Mouse (Mus musculus) heart, postnatal 0 days (tissue): ENCODE results near the gene Mid2. TPM values are rescaled to one million over a fixed set of nuclear protein-coding genes. Genes with fewer than 3 reads are reported as not detected.

Source experiments
- ATAC-seq: fragments of 200-750 bp; cut with Nextera tagmentation; 2 replicates; pipeline ENCODE4 v1.8.0; 2017; ENCODE audit warnings: low read depth, moderate number of reproducible peaks, moderate library complexity; ENCODE audit not compliant: insufficient read depth
- DNase-seq: peaks from one replicate; pipeline ENCODE4 v3.0.0-alpha.2; 2016; ENCODE audit warnings: low spot score
- H3K27ac ChIP-seq: fragments of 300-500 bp; sonication (generic); 2 replicates; pipeline ENCODE4 v1.5.1; 2014; ENCODE audit warnings: low read depth, mild to moderate bottlenecking
- H3K27me3 ChIP-seq: fragments of 300-500 bp; sonication (generic); 2 replicates; pipeline ENCODE4 v1.6.1; 2014; ENCODE audit warnings: low read length, mixed read lengths; ENCODE audit not compliant: control insufficient read depth, insufficient read depth
- H3K36me3 ChIP-seq: fragments of 300-500 bp; sonication (generic); replicated peaks from 2 replicates; pipeline ENCODE4 v1.6.1; 2014; ENCODE audit warnings: low read length, mixed read lengths; ENCODE audit not compliant: control insufficient read depth, insufficient read depth
- H3K4me1 ChIP-seq: fragments of 300-500 bp; sonication (generic); 2 replicates; pipeline ENCODE4 v1.6.1; 2014; ENCODE audit warnings: antibody characterized with exemption; ENCODE audit not compliant: control insufficient read depth, insufficient read depth
- H3K4me2 ChIP-seq: fragments of 300-500 bp; sonication (generic); 2 replicates; pipeline ENCODE4 v1.6.1; 2014; ENCODE audit warnings: low read depth, mild to moderate bottlenecking, low read length, moderate library complexity
- H3K4me3 ChIP-seq: fragments of 300-500 bp; sonication (generic); 2 replicates; pipeline ENCODE4 v1.5.1; 2014; ENCODE audit warnings: low read depth, low read length
- H3K9ac ChIP-seq: fragments of 300-500 bp; sonication (generic); replicated peaks from 2 replicates; pipeline ENCODE4 v1.6.1; 2014; ENCODE audit warnings: low read depth, low read length, mixed read lengths
- H3K9me3 ChIP-seq: fragments of 300-500 bp; sonication (generic); replicated peaks from 2 replicates; pipeline ENCODE4 v1.6.1; 2016; ENCODE audit warnings: low read length; ENCODE audit not compliant: control insufficient read depth
- CTCF ChIP-seq: IDR thresholded peaks from 2 replicates; pipeline ENCODE4 v1.5.1; 2016; ENCODE audit warnings: antibody characterized with exemption, control low read depth, low read depth
- EP300 ChIP-seq: IDR thresholded peaks from 2 replicates; pipeline ENCODE4 v1.6.1; 2016; ENCODE audit warnings: antibody characterized with exemption, low read depth
- WGBS: fragments of 180-500 bp; shearing (Covaris S2); extraction: QIAGEN DNeasy Blood & Tissue Kit; methylation state at CpG from one replicate; pipeline ENCODE4 v1.1.7; 2014; 5-methylcytosine and 5-hydroxymethylcytosine counted together
- polyA plus RNA-seq: library from polyadenylated mRNA; unstranded; fragments of >200 nt; fragmentation: Nextera tagmentation; extraction: Ambion mirVana; gene quantifications from 2 replicates; pipeline ENCODE4 v1.2.1, GENCODE M21; 2015
- total RNA-seq: library from RNA; depleted of rRNA; stranded (reverse); fragments of >200 nt; gene quantifications from 2 replicates; pipeline ENCODE4 v1.2.3, GENCODE M21; 2014; ENCODE audit warnings: low replicate concordance; rRNA removed

Gene Mid2
- total RNA-seq = 19.2 and 55.2 TPM in 2 replicates
- polyA plus RNA-seq = 4.6 and 5.2 TPM in 2 replicates

GRCm38 (mm10) chrX:140664479-140665241 lies at the start of gene Mid2:
Mid2 (plus strand) TSS chrX:140664599.
- ATAC-seq = peak; percentile 68
- Histone ChIP-seq H3K9ac (peak within 1 kb of the TSS; percentile 87), H3K4me2 (peak within 1 kb of the TSS; percentile 64), H3K27ac (peak within 1 kb of the TSS; percentile 89), H3K4me3 (peak within 1 kb of the TSS; percentile 64), H3K4me1 (0 out of 2 replicates have a peak, but pooled peaks cover 3% of the 10 kb centered on the region), H3K27me3 (no peaks in the 10 kb centered on the region), H3K9me3 (no peaks in the 10 kb centered on the region), H3K36me3 (no peaks in the 10 kb centered on the region)
- WGBS = 18% methylated on average over 39 of the region's 68 CpGs
- TF ChIP-seq CTCF (no peak), EP300 (no peak)
- DNase-seq = peak; percentile 39

DNA sequence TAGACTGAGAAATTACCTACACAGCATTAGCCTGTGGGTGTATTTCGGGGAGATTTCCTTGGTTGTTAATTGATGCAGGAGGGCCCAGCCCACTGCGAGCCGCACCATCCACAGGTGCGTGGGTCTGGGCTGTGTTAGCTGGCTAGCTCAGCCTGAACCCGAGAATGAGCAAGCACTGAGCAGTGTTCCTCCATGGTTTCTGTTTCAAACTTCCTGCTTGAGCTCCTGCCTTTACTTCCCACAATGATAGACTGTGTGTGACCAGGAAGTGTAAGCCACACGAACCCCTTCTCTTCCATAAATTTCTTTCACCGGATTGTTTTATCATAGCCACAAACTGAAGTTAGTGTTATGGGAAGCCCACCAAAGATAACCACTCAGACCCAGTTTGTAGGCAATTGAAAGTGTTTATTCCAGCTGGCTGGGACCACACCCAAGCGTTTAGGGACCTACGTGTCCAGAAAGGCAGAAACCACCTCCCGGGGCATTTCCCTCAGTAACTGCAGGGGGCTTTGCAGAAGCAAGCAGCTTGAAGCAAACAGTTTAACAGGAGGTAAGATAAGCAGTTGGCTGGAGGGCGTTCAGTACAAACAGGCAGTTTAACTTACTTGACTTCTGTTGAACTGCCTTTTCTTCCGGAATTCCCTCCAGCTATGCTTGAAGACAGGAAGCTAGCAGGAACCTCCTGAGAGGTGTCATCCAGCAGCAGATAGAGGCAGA lies 39.4 kb upstream of the Mid2 start:
- no peak for TF ChIP-seq EP300
- TF ChIP-seq CTCF = no peak
- no peaks in the 10 kb centered on the region for H3K36me3 ChIP-seq
- H3K27me3 ChIP-seq = no peaks in the 10 kb centered on the region
- no peak overlapping the region for H3K4me2 ChIP-seq
- H3K4me1 ChIP-seq = no peaks in the 10 kb centered on the region
- 54% methylated on average over 12 of the region's 12 CpGs for WGBS
- ATAC-seq (no peak), DNase-seq (no peak)
- H3K4me3 ChIP-seq = no peak overlapping the region
- no peak overlapping the region for H3K27ac ChIP-seq
- no peak overlapping the region for H3K9ac ChIP-seq
- H3K9me3 ChIP-seq = no peaks in the 10 kb centered on the region

GRCm38 (mm10) chrX:140638028-140638427 lies 26.4 kb upstream of the Mid2 start:
- no peaks in the 10 kb centered on the region for H3K27me3 ChIP-seq
- TF ChIP-seq EP300 (no peak), CTCF (no peak)
- no peaks in the 10 kb centered on the region for H3K4me1 ChIP-seq
- H3K9ac ChIP-seq = no peak overlapping the region
- 65% methylated on average over 5 of the region's 5 CpGs for WGBS
- H3K27ac ChIP-seq = no peak overlapping the region
- ATAC-seq (no peak), DNase-seq (no peak)
- H3K9me3 ChIP-seq = no peaks in the 10 kb centered on the region
- H3K4me2 ChIP-seq = no peak overlapping the region
- no peak overlapping the region for H3K4me3 ChIP-seq
- H3K36me3 ChIP-seq = no peaks in the 10 kb centered on the region

GRCm38 (mm10) chrX:140639592-140639991 lies 24.8 kb upstream of the Mid2 start:
- Histone ChIP-seq H3K27ac (no peak overlapping the region), H3K4me1 (no peaks in the 10 kb centered on the region), H3K36me3 (no peaks in the 10 kb centered on the region), H3K4me2 (no peak overlapping the region), H3K9me3 (no peaks in the 10 kb centered on the region), H3K4me3 (no peak overlapping the region), H3K27me3 (no peaks in the 10 kb centered on the region), H3K9ac (no peak overlapping the region)
- no peak for DNase-seq
- no peak for ATAC-seq
- no peak for TF ChIP-seq EP300
- peak; percentile 13; the same call in 1 of the 2 replicates for TF ChIP-seq CTCF
- 64% methylated on average over 2 of the region's 2 CpGs for WGBS

DNA sequence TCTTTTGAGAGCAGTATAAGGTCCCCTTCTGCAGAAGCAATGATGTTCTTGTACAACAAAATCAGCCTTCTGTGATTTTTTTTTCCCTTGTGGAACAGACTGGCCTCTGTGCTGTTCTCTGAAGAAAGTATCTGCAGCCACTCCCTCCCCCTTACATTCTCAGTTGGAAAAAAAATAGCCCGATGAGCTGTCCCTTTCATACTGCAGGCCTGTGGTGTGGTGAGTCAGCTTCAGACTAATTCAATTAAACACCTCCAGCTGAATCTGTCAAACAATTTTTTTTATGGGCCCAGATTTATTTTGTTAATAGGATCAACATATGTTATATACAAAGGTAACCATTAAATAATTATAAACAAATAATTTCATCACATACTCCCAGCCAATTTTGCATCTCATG lies 3.7 kb upstream of the Mid2 start:
- 29% methylated on average over 1 of the region's 1 CpGs for WGBS
- no peak overlapping the region for H3K4me2 ChIP-seq
- H3K9me3 ChIP-seq = no peaks in the 10 kb centered on the region
- no peak overlapping the region for H3K4me3 ChIP-seq
- ATAC-seq (no peak), DNase-seq (no peak)
- H3K27me3 ChIP-seq = no peaks in the 10 kb centered on the region
- H3K36me3 ChIP-seq = no peaks in the 10 kb centered on the region
- no peak overlapping the region for H3K27ac ChIP-seq
- no peak overlapping the region for H3K9ac ChIP-seq
- TF ChIP-seq CTCF (no peak), EP300 (no peak)
- H3K4me1 ChIP-seq = no peaks in the 10 kb centered on the region
